22 mouse cellular contexts compared by ENCODE assay signal in the genomic region with DNA sequence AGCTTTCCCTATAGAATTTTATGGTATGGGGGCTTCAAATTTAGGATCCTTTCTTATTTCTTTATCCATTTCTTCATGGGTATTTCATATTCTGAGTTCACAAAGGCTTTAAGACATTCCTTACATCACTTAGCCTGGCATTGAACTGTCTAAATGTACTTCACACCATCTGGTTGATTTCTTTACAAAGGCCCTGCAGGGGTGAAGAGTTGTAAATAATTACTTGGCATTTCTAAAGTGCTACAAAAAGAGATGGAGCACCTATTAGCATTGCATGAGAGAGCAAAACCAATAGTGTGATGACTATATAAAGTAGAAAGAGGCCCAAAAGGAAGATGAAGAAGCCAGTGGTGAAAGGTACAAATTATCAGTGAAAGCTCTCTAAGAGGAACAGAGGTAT.
A peak's percentile ranks its signal among the peaks of the same experiment; 100 is the strongest.
DNase-seq lines count a peak whose midpoint lies in the region; ATAC-seq and TF ChIP-seq lines count a peak whose summit lies in the region.
"Had no signal": no experiment of that assay in that cellular context is flagged by ENCODE, and none has a peak within 500 bp of the region (broad histone marks: within the 10 kb centered on the region; RNA-seq: fewer than 3 reads in every experiment).

No protein-coding gene starts in this region.

- no peak overlapping the region for H3K27ac ChIP-seq in forebrain, embryonic 11.5 days (ENCODE audit: low read depth, low read length)
- H3K27ac ChIP-seq in forebrain, postnatal 0 days (ENCODE audit: low read depth, low read length), result no peak overlapping the region
- no peak overlapping the region for H3K27ac ChIP-seq in midbrain, embryonic 12.5 days (replicated peaks)
- H3K27ac ChIP-seq in midbrain, embryonic 15.5 days, result no peak overlapping the region
- H3K27ac ChIP-seq in kidney, embryonic 14.5 days (ENCODE audit: low read depth, low read length), result no peak overlapping the region
- H3K27ac ChIP-seq: embryonic facial prominence, embryonic 12.5 days; forebrain, embryonic 12.5 days; heart, embryonic 15.5 days; hindbrain, embryonic 15.5 days had no signal

- TF ChIP-seq POLR2A in brain, embryonic 14.5 days (IDR thresholded peaks at IDR 0.05; ENCODE audit: borderline replicate concordance, extremely low read depth, insufficient read depth, insufficient read length, poor library complexity, severe bottlenecking), result no peak

- no peak overlapping the region for H3K4me3 ChIP-seq in forebrain, embryonic 11.5 days (ENCODE audit: low read depth, low read length)
- no peak overlapping the region for H3K4me3 ChIP-seq in forebrain, postnatal 0 days (ENCODE audit: low read depth, low read length)
- H3K4me3 ChIP-seq in midbrain, embryonic 12.5 days, result no peak overlapping the region
- no peak overlapping the region for H3K4me3 ChIP-seq in midbrain, embryonic 15.5 days
- H3K4me3 ChIP-seq in kidney, embryonic 14.5 days (ENCODE audit: low read length), result no peak overlapping the region
- H3K4me3 ChIP-seq: embryonic facial prominence, embryonic 12.5 days; forebrain, embryonic 12.5 days; heart, embryonic 15.5 days; hindbrain, embryonic 15.5 days had no signal

- DNase-seq in forebrain, embryonic 11.5 days (ENCODE audit: low spot score), result no peak
- no peak for DNase-seq in forebrain, postnatal 0 days
- peak; percentile 49 for DNase-seq in brain, embryonic 14.5 days (ENCODE audit: low read depth)
- peak; percentile 4 for DNase-seq in embryo, embryonic 9.5 days (ENCODE audit: extremely low spot score)
- DNase-seq in heart, adult 8-10 months (ENCODE audit: low spot score), result no peak
- DNase-seq: adrenal gland, postnatal 10 days; B cell, adult 2 months; cerebellum, adult 11-12 months; cerebellum, adult 9-10 months; cerebellum, postnatal 25 days; heart, adult 18-20 months; heart, postnatal 14 days had no signal

- H3K4me1 ChIP-seq in forebrain, embryonic 11.5 days (replicated peaks; ENCODE audit: control insufficient read depth, insufficient read depth, low read length), result no peaks in the 10 kb centered on the region
- no peaks in the 10 kb centered on the region for H3K4me1 ChIP-seq in forebrain, postnatal 0 days (ENCODE audit: insufficient read depth)
- H3K4me1 ChIP-seq in midbrain, embryonic 12.5 days, result no peaks in the 10 kb centered on the region
- H3K4me1 ChIP-seq in midbrain, embryonic 15.5 days, result no peaks in the 10 kb centered on the region
- H3K4me1 ChIP-seq in kidney, embryonic 14.5 days (ENCODE audit: control insufficient read depth, insufficient read depth, low read length), result no peaks in the 10 kb centered on the region
- H3K4me1 ChIP-seq: embryonic facial prominence, embryonic 12.5 days; forebrain, embryonic 12.5 days; heart, embryonic 15.5 days; hindbrain, embryonic 15.5 days had no signal

- H3K4me2 ChIP-seq in forebrain, embryonic 11.5 days (ENCODE audit: low read depth, low read length, severe bottlenecking), result no peak overlapping the region
- H3K4me2 ChIP-seq in forebrain, postnatal 0 days (ENCODE audit: low read depth), result no peak overlapping the region
- H3K4me2 ChIP-seq in midbrain, embryonic 12.5 days (replicated peaks), result no peak overlapping the region
- no peak overlapping the region for H3K4me2 ChIP-seq in midbrain, embryonic 15.5 days
- no peak overlapping the region for H3K4me2 ChIP-seq in kidney, embryonic 14.5 days (replicated peaks; ENCODE audit: low read depth, low read length)
- H3K4me2 ChIP-seq: embryonic facial prominence, embryonic 12.5 days; forebrain, embryonic 12.5 days; heart, embryonic 11.5 days; heart, embryonic 15.5 days; hindbrain, embryonic 15.5 days had no signal

- H3K27me3 ChIP-seq in forebrain, embryonic 11.5 days (ENCODE audit: control insufficient read depth, insufficient read depth, low read length), result no peaks in the 10 kb centered on the region
- H3K27me3 ChIP-seq in forebrain, postnatal 0 days (ENCODE audit: insufficient read depth, low read length), result no peaks in the 10 kb centered on the region
- no peaks in the 10 kb centered on the region for H3K27me3 ChIP-seq in midbrain, embryonic 12.5 days
- H3K27me3 ChIP-seq in midbrain, embryonic 15.5 days (replicated peaks), result no peaks in the 10 kb centered on the region
- H3K27me3 ChIP-seq in kidney, embryonic 14.5 days (ENCODE audit: control insufficient read depth, insufficient read depth, low read length), result no peaks in the 10 kb centered on the region
- H3K27me3 ChIP-seq: embryonic facial prominence, embryonic 12.5 days; forebrain, embryonic 12.5 days; heart, embryonic 15.5 days; hindbrain, embryonic 15.5 days had no signal

- no peak overlapping the region for H3K9ac ChIP-seq in forebrain, embryonic 11.5 days (ENCODE audit: low read length)
- H3K9ac ChIP-seq in forebrain, postnatal 0 days, result no peak overlapping the region
- H3K9ac ChIP-seq in midbrain, embryonic 12.5 days (replicated peaks), result no peak overlapping the region
- H3K9ac ChIP-seq in midbrain, embryonic 15.5 days, result no peak overlapping the region
- H3K9ac ChIP-seq in kidney, embryonic 14.5 days (ENCODE audit: low read depth, low read length), result no peak overlapping the region
- H3K9ac ChIP-seq: embryonic facial prominence, embryonic 12.5 days; forebrain, embryonic 12.5 days; heart, embryonic 15.5 days; hindbrain, embryonic 15.5 days had no signal

- H3K36me3 ChIP-seq in forebrain, embryonic 11.5 days (ENCODE audit: control insufficient read depth, insufficient read depth, low read length), result no peaks in the 10 kb centered on the region
- no peaks in the 10 kb centered on the region for H3K36me3 ChIP-seq in forebrain, postnatal 0 days (ENCODE audit: insufficient read depth)
- H3K36me3 ChIP-seq in midbrain, embryonic 12.5 days, result no peaks in the 10 kb centered on the region
- H3K36me3 ChIP-seq in midbrain, embryonic 15.5 days (replicated peaks), result no peaks in the 10 kb centered on the region
- H3K36me3 ChIP-seq in kidney, embryonic 14.5 days (ENCODE audit: control insufficient read depth, insufficient read depth, low read length), result no peaks in the 10 kb centered on the region
- H3K36me3 ChIP-seq: embryonic facial prominence, embryonic 12.5 days; forebrain, embryonic 12.5 days; G1E; heart, embryonic 15.5 days; hindbrain, embryonic 15.5 days had no signal

- no peaks in the 10 kb centered on the region for H3K9me3 ChIP-seq in forebrain, embryonic 11.5 days (ENCODE audit: control insufficient read depth, low read length)
- no peaks in the 10 kb centered on the region for H3K9me3 ChIP-seq in forebrain, postnatal 0 days (ENCODE audit: low read length)
- no peaks in the 10 kb centered on the region for H3K9me3 ChIP-seq in midbrain, embryonic 12.5 days
- H3K9me3 ChIP-seq in midbrain, embryonic 15.5 days, result no peaks in the 10 kb centered on the region
- no peaks in the 10 kb centered on the region for H3K9me3 ChIP-seq in kidney, embryonic 14.5 days (ENCODE audit: control insufficient read depth, low read length)
- H3K9me3 ChIP-seq: embryonic facial prominence, embryonic 12.5 days; forebrain, embryonic 12.5 days; G1E; heart, embryonic 15.5 days; hindbrain, embryonic 15.5 days had no signal

- peak; percentile 64; the same call in 1 of the 2 replicates for ATAC-seq in forebrain, embryonic 11.5 days (replicated peaks; ENCODE audit: low FRiP score)
- ATAC-seq in forebrain, postnatal 0 days, result no peak
- ATAC-seq in midbrain, embryonic 12.5 days (ENCODE audit: low FRiP score, low read depth), result peak; percentile 84
- ATAC-seq in midbrain, embryonic 15.5 days (replicated peaks), result no peak
- no peak for ATAC-seq in kidney, embryonic 14.5 days (ENCODE audit: low FRiP score, low TSS enrichment)
- ATAC-seq: CD4-positive, CD25-positive, alpha-beta regulatory T cell, adult 4 months had no signal

- no peak for TF ChIP-seq CTCF in forebrain, postnatal 0 days (IDR thresholded peaks at IDR 0.05; ENCODE audit: low read depth)
- no peak for TF ChIP-seq CTCF in brain, embryonic 14.5 days (IDR thresholded peaks at IDR 0.05; ENCODE audit: borderline replicate concordance, extremely low read depth, insufficient read depth, insufficient read length)

Comparison
In these comparisons a context has a peak if more than half of its experiments do, and no peak if none do; other contexts are left out.
1. ATAC-seq: peak in forebrain, embryonic 11.5 days (single experiment) and midbrain, embryonic 12.5 days (single experiment); none in forebrain, postnatal 0 days (single experiment), midbrain, embryonic 15.5 days (single experiment) and kidney, embryonic 14.5 days (single experiment).
2. DNase-seq: peak in brain, embryonic 14.5 days (single experiment) and embryo, embryonic 9.5 days (single experiment); none in forebrain, embryonic 11.5 days (single experiment), forebrain, postnatal 0 days (single experiment) and heart, adult 8-10 months (single experiment).